16 mouse cellular contexts compared by ENCODE assay signal in the genomic region with DNA sequence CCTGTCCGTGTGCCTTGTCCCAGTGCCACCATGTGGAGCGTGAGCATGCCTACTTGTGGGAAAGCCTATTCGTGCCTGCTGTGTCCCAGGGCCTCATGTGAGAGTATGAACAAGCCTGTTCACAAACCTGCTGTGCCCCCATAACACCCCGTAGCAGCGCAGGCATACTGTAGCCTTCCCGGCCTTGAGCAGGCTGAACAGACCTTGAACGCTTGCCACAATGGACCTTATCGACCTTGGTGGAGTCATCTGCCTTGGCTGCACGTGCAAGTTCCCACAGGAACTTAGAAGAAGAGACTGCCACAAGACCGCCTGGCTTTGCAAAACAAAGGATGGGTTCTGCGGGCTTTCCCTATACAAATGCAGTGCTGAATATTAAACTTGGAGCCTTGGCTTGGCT. TPM values are rescaled to one million over a fixed set of nuclear protein-coding genes. Genes with fewer than 3 reads are reported as not detected.
DNase-seq lines count a peak whose midpoint lies in the region; ATAC-seq and TF ChIP-seq lines count a peak whose summit lies in the region.
"Had no signal": no experiment of that assay in that cellular context is flagged by ENCODE, and none has a peak within 500 bp of the region (broad histone marks: within the 10 kb centered on the region; RNA-seq: fewer than 3 reads in every experiment).

No protein-coding gene starts in this region.

- DNase-seq in adrenal gland, adult (ENCODE audit: inconsistent age in 2 of 2, low spot score in 1 of 2) = peak; percentile 84 to 89
- no peak for DNase-seq in adrenal gland, postnatal 4 days (ENCODE audit: low spot score in 2 of 2)
- DNase-seq in midbrain, embryonic 10.5 days (ENCODE audit: low spot score) = no peak
- DNase-seq in adrenal gland, adult 8-10 months = peak; percentile 73
- peak; percentile 81 to 84 for DNase-seq in adrenal gland, postnatal 36 days
- no peak for DNase-seq in heart, embryonic 10.5 days (ENCODE audit: low spot score)
- DNase-seq in left cerebral cortex, adult 2 months (ENCODE audit: extremely low spot score in 1 of 2, low spot score in 2 of 2) = no peak
- DNase-seq: cerebellum, adult 9-10 months; cerebellum, postnatal 36 days; gastrocnemius, postnatal 14 days had no signal

- no peak overlapping the region for H3K9ac ChIP-seq in midbrain, embryonic 16.5 days (ENCODE audit: low read depth, low read length)
- H3K9ac ChIP-seq: embryonic facial prominence, embryonic 13.5 days; forebrain, embryonic 12.5 days; hindbrain, embryonic 15.5 days had no signal

- H3K27me3 ChIP-seq in midbrain, embryonic 16.5 days (ENCODE audit: control insufficient read depth, insufficient read depth, low read depth, low read length) = no peaks in the 10 kb centered on the region
- no peaks in the 10 kb centered on the region for H3K27me3 ChIP-seq in midbrain, embryonic 10.5 days (ENCODE audit: low read depth, poor library complexity, severe bottlenecking)
- 0 out of 2 replicates have a peak, but pooled peaks cover 6% of the 10 kb centered on the region for H3K27me3 ChIP-seq in heart, embryonic 10.5 days (ENCODE audit: insufficient read depth, poor library complexity, severe bottlenecking)
- H3K27me3 ChIP-seq: hindbrain, embryonic 15.5 days had no signal

- H3K9me3 ChIP-seq in midbrain, embryonic 16.5 days (replicated peaks; ENCODE audit: control insufficient read depth, low read length, poor library complexity, severe bottlenecking) = no peaks in the 10 kb centered on the region
- H3K9me3 ChIP-seq in midbrain, embryonic 10.5 days (replicated peaks) = no peaks in the 10 kb centered on the region
- no peaks in the 10 kb centered on the region for H3K9me3 ChIP-seq in heart, embryonic 10.5 days
- H3K9me3 ChIP-seq: embryonic facial prominence, embryonic 13.5 days; forebrain, embryonic 12.5 days; hindbrain, embryonic 15.5 days had no signal

- H3K4me1 ChIP-seq in midbrain, embryonic 16.5 days (ENCODE audit: control insufficient read depth, insufficient read depth, low read length) = peaks cover 3% of the 10 kb centered on the region; the same call in 1 of the 2 replicates
- H3K4me1 ChIP-seq in midbrain, embryonic 10.5 days = peaks cover 6% of the 10 kb centered on the region
- H3K4me1 ChIP-seq in heart, embryonic 10.5 days = peaks cover 10% of the 10 kb centered on the region; the same call in 1 of the 2 replicates

- 83% methylated on average over 11 of the region's 11 CpGs for WGBS in midbrain, embryonic 16.5 days
- WGBS in midbrain, embryonic 10.5 days = 89% methylated on average over 11 of the region's 11 CpGs
- WGBS in heart, embryonic 10.5 days = 81% methylated on average over 11 of the region's 11 CpGs

- ATAC-seq in midbrain, embryonic 16.5 days = 0 out of 2 replicates have a peak, but pooled peaks have one; percentile 1

- intact Hi-C loops in left cerebral cortex, adult 2 months (cut with DNase I) = loop anchor here (5.0 kb wide), 1 partner anchor 231 kb away; no protein-coding TSS in a partner anchor

- H3K36me3 ChIP-seq in midbrain, embryonic 16.5 days (ENCODE audit: control insufficient read depth, insufficient read depth, low read length) = no peaks in the 10 kb centered on the region
- no peaks in the 10 kb centered on the region for H3K36me3 ChIP-seq in midbrain, embryonic 10.5 days
- no peaks in the 10 kb centered on the region for H3K36me3 ChIP-seq in heart, embryonic 10.5 days
- H3K36me3 ChIP-seq: embryonic facial prominence, embryonic 13.5 days; forebrain, embryonic 12.5 days; hindbrain, embryonic 15.5 days had no signal

- H3K4me2 ChIP-seq in midbrain, embryonic 16.5 days (ENCODE audit: low read length) = no peak overlapping the region
- H3K4me2 ChIP-seq: embryonic facial prominence, embryonic 13.5 days; forebrain, embryonic 12.5 days; hindbrain, embryonic 15.5 days had no signal

- no peak for TF ChIP-seq CTCF in left cerebral cortex, adult 2 months (IDR thresholded peaks at IDR 0.05)

- no peak overlapping the region for H3K27ac ChIP-seq in midbrain, embryonic 16.5 days (ENCODE audit: low read length)
- H3K27ac ChIP-seq in midbrain, embryonic 10.5 days (replicated peaks) = no peak overlapping the region
- no peak overlapping the region for H3K27ac ChIP-seq in heart, embryonic 10.5 days
- no peak overlapping the region for H3K27ac ChIP-seq in left cerebral cortex, adult 2 months
- H3K27ac ChIP-seq: embryonic facial prominence, embryonic 13.5 days; forebrain, embryonic 12.5 days; hindbrain, embryonic 15.5 days had no signal

- no peak overlapping the region for H3K4me3 ChIP-seq in midbrain, embryonic 16.5 days (ENCODE audit: low read depth, low read length)
- H3K4me3 ChIP-seq in midbrain, embryonic 10.5 days = no peak overlapping the region
- H3K4me3 ChIP-seq in heart, embryonic 10.5 days = no peak overlapping the region
- H3K4me3 ChIP-seq in left cerebral cortex, adult 2 months = no peak overlapping the region
- H3K4me3 ChIP-seq: embryonic facial prominence, embryonic 13.5 days; forebrain, embryonic 12.5 days; hindbrain, embryonic 15.5 days had no signal

RNA-seq across cellular contexts. Expression of a gene that starts 45.4 kb away (rescaled TPM):
- total RNA-seq in adrenal gland, postnatal 4 days (2021) = 10 to 100 TPM in 1 of 2 experiments, 1 to 10 TPM in 1; 7.2 to 10.8 TPM
- 92.6 and 103 TPM in 2 replicates for polyA plus RNA-seq in midbrain, embryonic 16.5 days (2015; fragmentation: Nextera tagmentation; extraction: Ambion mirVana)
- 7.6 and 10.9 TPM in 2 replicates for polyA plus RNA-seq in midbrain, embryonic 10.5 days (2016; fragmentation: Nextera tagmentation; extraction: Ambion mirVana)
- total RNA-seq in adrenal gland, adult 8-10 months (2022) = 10 to 100 TPM in 2 of 4 experiments, 1 to 10 TPM in 2; 3.6 to 14.9 (median 8.5) TPM
- total RNA-seq in adrenal gland, postnatal 36 days (2021) = 1 to 10 TPM; 3.2 to 3.7 TPM
- polyA plus RNA-seq in heart, embryonic 10.5 days (2016; fragmentation: Nextera tagmentation; extraction: Ambion mirVana) = 2.0 and 4.2 TPM in 2 replicates
- total RNA-seq in left cerebral cortex, adult 2 months (2021) = 100 to 1,000 TPM; 114 to 124 TPM
- total RNA-seq: MEL had no signal
- polyA plus RNA-seq: CD4-positive, CD25-positive, alpha-beta regulatory T cell, adult 4 months had no signal

Comparison
In these comparisons a context has a peak if more than half of its experiments do, and no peak if none do; other contexts are left out.
1. DNase-seq: peak in adrenal gland, adult (2 of 2), adrenal gland, adult 8-10 months (single experiment) and adrenal gland, postnatal 36 days (2 of 2); none in adrenal gland, postnatal 4 days (0 of 2), midbrain, embryonic 10.5 days (single experiment), heart, embryonic 10.5 days (single experiment) and left cerebral cortex, adult 2 months (0 of 2).
2. RNA of a gene that starts 45.4 kb away (total RNA-seq): 114 to 124 TPM in left cerebral cortex, adult 2 months; 3.6 to 14.9 TPM in adrenal gland, adult 8-10 months, 7.2 to 10.8 TPM in adrenal gland, postnatal 4 days and 3.2 to 3.7 TPM in adrenal gland, postnatal 36 days; every median in the first group is over 4 times any median in the second.